Mouse (Mus musculus) hindbrain, postnatal 0 days (tissue): ENCODE measurements around the gene Slc46a1. TPM values are rescaled to one million over a fixed set of nuclear protein-coding genes. Genes with fewer than 3 reads are reported as not detected.

ENCODE experiments used
- ATAC-seq: fragments of 200-750 bp; cut with Nextera tagmentation; 2 replicates; pipeline ENCODE4 v1.8.0; 2017; ENCODE audit warnings: mild to moderate bottlenecking, moderate TSS enrichment, moderate library complexity
- DNase-seq: peaks from one replicate; pipeline ENCODE4 v3.0.0-alpha.2; 2015; ENCODE audit warnings: low spot score
- H3K27ac ChIP-seq: fragments of 300-500 bp; sonication (generic); 2 replicates; pipeline ENCODE4 v1.5.1; 2014; ENCODE audit warnings: mild to moderate bottlenecking
- H3K27me3 ChIP-seq: fragments of 300-500 bp; sonication (generic); 2 replicates; pipeline ENCODE4 v1.6.1; 2014; ENCODE audit warnings: low read length, mixed read lengths; ENCODE audit not compliant: insufficient read depth
- H3K36me3 ChIP-seq: fragments of 300-500 bp; sonication (generic); 2 replicates; pipeline ENCODE4 v1.6.1; 2014; ENCODE audit warnings: low read length, mixed read lengths; ENCODE audit not compliant: insufficient read depth
- H3K4me1 ChIP-seq: fragments of 300-500 bp; sonication (generic); 2 replicates; pipeline ENCODE4 v1.6.1; 2014; ENCODE audit warnings: antibody characterized with exemption, low read length, mixed read lengths; ENCODE audit not compliant: insufficient read depth
- H3K4me2 ChIP-seq: fragments of 300-500 bp; sonication (generic); 2 replicates; pipeline ENCODE4 v1.6.1; 2014; ENCODE audit warnings: low read depth, mild to moderate bottlenecking, low read length, moderate library complexity, mixed read lengths
- H3K4me3 ChIP-seq: fragments of 300-500 bp; sonication (generic); 2 replicates; pipeline ENCODE4 v1.5.1; 2014; ENCODE audit warnings: low read length
- H3K9ac ChIP-seq: fragments of 300-500 bp; sonication (generic); replicated peaks from 2 replicates; pipeline ENCODE4 v1.6.1; 2014; ENCODE audit warnings: mild to moderate bottlenecking, low read length, moderate library complexity, mixed read lengths
- H3K9me3 ChIP-seq: fragments of 300-500 bp; sonication (generic); 2 replicates; pipeline ENCODE4 v1.6.1; 2016; ENCODE audit warnings: low read length, mixed read lengths
- CTCF ChIP-seq: IDR thresholded peaks from 2 replicates; pipeline ENCODE4 v1.5.1; 2016; ENCODE audit warnings: antibody characterized with exemption, control low read depth, low read depth
- WGBS: fragments of 180-500 bp; shearing (Covaris S2); extraction: QIAGEN DNeasy Blood & Tissue Kit; methylation state at CpG from one replicate; pipeline ENCODE4 v1.1.7; 2014; 5-methylcytosine and 5-hydroxymethylcytosine counted together
- polyA plus RNA-seq: library from polyadenylated mRNA; unstranded; fragments of >200 nt; fragmentation: Nextera tagmentation; extraction: Ambion mirVana; gene quantifications from 2 replicates; pipeline ENCODE4 v1.2.1, GENCODE M21; 2015
- total RNA-seq: library from RNA; depleted of rRNA; stranded (reverse); fragments of >200 nt; gene quantifications from 2 replicates; pipeline ENCODE4 v1.2.3, GENCODE M21; 2014

The Slc46a1 gene
- total and polyA plus RNA-seq, 2 experiments from 2014 or later: 20.6 to 21.7 TPM

GRCm38 (mm10) chr11:78466242-78466912 lies 880 bp downstream of the Slc46a1 start:
- peaks cover 11% of the 10 kb centered on the region for H3K4me1 ChIP-seq
- peak overlapping the region; percentile 59; the same call in 1 of the 2 replicates for H3K9ac ChIP-seq
- H3K4me3 ChIP-seq: peak overlapping the region; percentile 55
- peak overlapping the region; percentile 78 for H3K4me2 ChIP-seq
- H3K27ac ChIP-seq: peak overlapping the region; percentile 83; the same call in 1 of the 2 replicates
- no peak for TF ChIP-seq CTCF
- H3K27me3 ChIP-seq: no peaks in the 10 kb centered on the region
- H3K36me3 ChIP-seq: peaks cover 3% of the 10 kb centered on the region; the same call in 1 of the 2 replicates
- 42% methylated on average over 23 of the region's 23 CpGs for WGBS
- no peak for ATAC-seq
- DNase-seq: peak; percentile 15
- H3K9me3 ChIP-seq: no peaks in the 10 kb centered on the region

- ATAC-seq: no peak
- Histone ChIP-seq H3K27me3 (no peaks in the 10 kb centered on the region), H3K27ac (no peak overlapping the region), H3K9me3 (no peaks in the 10 kb centered on the region), H3K4me3 (no peak overlapping the region), H3K9ac (no peak overlapping the region), H3K36me3 (peaks cover 8% of the 10 kb centered on the region; the same call in 1 of the 2 replicates), H3K4me1 (peaks cover 11% of the 10 kb centered on the region), H3K4me2 (no peak overlapping the region)
- TF ChIP-seq CTCF: no peak
- 90% methylated on average over 7 of the region's 7 CpGs for WGBS
- no peak for DNase-seq
Observed at GRCm38 (mm10) chr11:78467515-78467914, 2.0 kb downstream of the Slc46a1 start.

GRCm38 (mm10) chr11:78467932-78468331 lies 2.4 kb downstream of the Slc46a1 start:
- no peak for DNase-seq
- no peak overlapping the region for H3K9ac ChIP-seq
- no peak overlapping the region for H3K4me2 ChIP-seq
- peaks cover 8% of the 10 kb centered on the region; the same call in 1 of the 2 replicates for H3K36me3 ChIP-seq
- ATAC-seq: no peak
- TF ChIP-seq CTCF: no peak
- H3K9me3 ChIP-seq: no peaks in the 10 kb centered on the region
- H3K27ac ChIP-seq: no peak overlapping the region
- no peaks in the 10 kb centered on the region for H3K27me3 ChIP-seq
- H3K4me3 ChIP-seq: no peak overlapping the region
- H3K4me1 ChIP-seq: peaks cover 11% of the 10 kb centered on the region
- WGBS: 73% methylated on average over 3 of the region's 3 CpGs

- Histone ChIP-seq H3K36me3 (peaks cover 19% of the 10 kb centered on the region; the same call in 1 of the 2 replicates), H3K4me3 (no peak overlapping the region), H3K27ac (no peak overlapping the region), H3K9ac (no peak overlapping the region), H3K9me3 (no peaks in the 10 kb centered on the region), H3K4me2 (no peak overlapping the region), H3K4me1 (peaks cover 3% of the 10 kb centered on the region), H3K27me3 (no peaks in the 10 kb centered on the region)
- 90% methylated on average over 10 of the region's 10 CpGs for WGBS
- DNase-seq (no peak), ATAC-seq (no peak)
- TF ChIP-seq CTCF: no peak
Observed at GRCm38 (mm10) chr11:78471326-78472103, 6.0 kb downstream of the Slc46a1 start.

GRCm38 (mm10) chr11:78475289-78475688 lies 9.8 kb downstream of the Slc46a1 start:
- WGBS: 79% methylated on average over 3 of the region's 3 CpGs
- ATAC-seq: no peak

GRCm38 (mm10) chr11:78483639-78484038 lies 18.1 kb downstream of the Slc46a1 start:
- ATAC-seq (no peak), DNase-seq (no peak)
- no peak for TF ChIP-seq CTCF
- Histone ChIP-seq H3K27me3 (no peaks in the 10 kb centered on the region), H3K4me3 (no peak overlapping the region), H3K4me2 (no peak overlapping the region), H3K9ac (no peak overlapping the region), H3K4me1 (no peaks in the 10 kb centered on the region), H3K9me3 (no peaks in the 10 kb centered on the region), H3K27ac (no peak overlapping the region), H3K36me3 (peaks cover 24% of the 10 kb centered on the region)
- WGBS: 59% methylated on average over 7 of the region's 7 CpGs

More at GRCm38 (mm10) chr11:78475289-78475688, 9.8 kb downstream of the Slc46a1 start:
- Histone ChIP-seq H3K27me3 (no peaks in the 10 kb centered on the region), H3K36me3 (peaks cover 23% of the 10 kb centered on the region; the same call in 1 of the 2 replicates), H3K4me1 (no peaks in the 10 kb centered on the region), H3K4me3 (no peak overlapping the region), H3K9me3 (no peaks in the 10 kb centered on the region), H3K9ac (no peak overlapping the region), H3K27ac (no peak overlapping the region), H3K4me2 (no peak overlapping the region)
- no peak for TF ChIP-seq CTCF
- no peak for DNase-seq
